Mouse (Mus musculus): ENCODE measurements at regions not wholly inside any gene's neighbourhood (a gene's known extent, or its start where the extent isn't known, plus 50 kb on each side); places are given as distances from the start of the nearest gene placed in this dataset.

DNA sequence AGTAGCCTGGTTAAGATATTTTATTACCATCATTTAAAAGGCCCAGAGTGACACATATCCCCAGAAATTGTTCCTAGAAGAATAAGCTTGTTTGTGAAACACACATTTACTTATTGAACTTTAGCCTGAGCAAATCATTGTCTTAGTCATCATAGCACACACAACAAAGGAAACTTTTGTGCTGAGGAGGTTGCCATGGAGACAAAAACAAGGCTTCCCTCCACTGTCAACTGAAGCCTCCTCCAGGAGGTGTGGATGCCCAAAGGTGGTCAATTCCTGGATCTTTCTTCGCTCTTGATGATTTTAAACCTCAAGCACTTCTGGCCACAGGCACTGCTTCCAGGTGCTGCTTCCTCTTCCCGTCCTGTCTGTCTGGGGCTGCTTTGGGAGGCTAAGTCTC, 167.3 kb downstream of the Gadd45g start:
- TF ChIP-seq FOSL1 (IDR thresholded peaks at IDR 0.05; ENCODE audit: insufficient read depth, low read length, poor library complexity, severe bottlenecking) (no peak), USF1 (IDR thresholded peaks at IDR 0.05; ENCODE audit: low read depth) (no peak)

Data from C2C12 (cell line).